ENCODE assay signal across 8 mouse cellular contexts in the genomic region with DNA sequence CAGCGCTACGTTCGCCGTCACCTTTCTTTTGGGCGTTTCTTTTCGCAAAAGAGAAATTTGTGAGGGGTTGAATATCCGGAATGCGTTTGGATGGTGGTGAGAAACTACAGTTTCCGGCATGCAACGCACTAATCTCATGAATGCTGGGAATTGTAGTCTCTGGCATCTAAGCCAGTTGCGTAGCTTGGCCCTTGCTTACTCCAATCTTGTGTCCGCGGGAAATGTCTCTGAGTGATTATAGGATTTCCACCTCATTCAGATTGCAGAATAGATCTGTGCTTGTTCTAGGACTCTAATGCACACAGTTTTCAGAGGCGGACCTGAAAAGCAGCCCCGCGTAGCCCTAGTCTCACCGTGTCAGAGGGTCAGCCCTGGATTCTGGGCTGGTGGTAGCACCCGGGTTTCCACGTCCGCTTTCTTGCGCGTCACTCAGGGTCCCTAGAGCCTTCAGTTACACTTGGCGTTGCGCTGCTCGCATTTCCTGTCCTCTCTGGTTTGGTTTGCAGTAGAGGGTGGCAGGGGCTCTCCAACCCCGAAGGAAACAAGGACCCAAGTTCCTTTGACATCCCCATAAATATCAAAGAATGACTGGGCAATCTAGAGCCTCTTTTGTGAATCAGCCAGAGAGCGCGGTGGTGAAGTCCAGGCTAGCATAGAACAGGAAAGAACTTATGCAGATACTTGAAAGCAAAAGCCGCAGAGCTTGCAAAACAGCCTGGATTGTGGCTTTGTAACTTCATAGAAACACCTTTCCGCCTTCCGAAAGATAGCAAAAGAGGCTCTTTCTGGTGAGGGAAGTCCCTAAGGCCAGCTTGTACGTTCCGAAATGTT. TPM values are rescaled to one million over a fixed set of nuclear protein-coding genes. Genes with fewer than 3 reads are reported as not detected.
A peak's percentile ranks its signal among the peaks of the same experiment; 100 is the strongest.
DNase-seq lines count a peak whose midpoint lies in the region; ATAC-seq and TF ChIP-seq lines count a peak whose summit lies in the region.

No protein-coding gene starts in this region.

- no peaks in the 10 kb centered on the region for H3K9me3 ChIP-seq in neural tube, embryonic 13.5 days

- DNase-seq in testis, postnatal 14 days (ENCODE audit: low spot score), result no peak
- DNase-seq in cerebellum, postnatal 4 days (ENCODE audit: low spot score in 2 of 2), result peak; percentile 33 to 60
- DNase-seq in gastrocnemius, postnatal 10 days, result peak; percentile 63
- peak; percentile 88 for DNase-seq in lung, adult 2 months
- peak; percentile 82 for DNase-seq in thymus, postnatal 25 days

- H3K9ac ChIP-seq in neural tube, embryonic 13.5 days, result peak overlapping the region; percentile 78

- H3K36me3 ChIP-seq in testis, adult 2 months (ENCODE audit: control insufficient read depth, insufficient read depth, low read length), result peaks cover 8% of the 10 kb centered on the region
- peaks cover 27% of the 10 kb centered on the region for H3K36me3 ChIP-seq in neural tube, embryonic 13.5 days

- H3K4me2 ChIP-seq in neural tube, embryonic 13.5 days, result peak overlapping the region; percentile 59

- ATAC-seq in inflammation-experienced regulatory T-cells, adult 6 months, result peak; percentile 67
- peak; percentile 92 for ATAC-seq in neural tube, embryonic 13.5 days (ENCODE audit: low read depth)

- peak; percentile 49; the same call in 1 of the 2 replicates for TF ChIP-seq POLR2A in testis, adult 2 months (IDR thresholded peaks at IDR 0.05; ENCODE audit: control insufficient read depth, low read depth, low read length)
- TF ChIP-seq POLR2A in lung, adult 2 months (IDR thresholded peaks at IDR 0.05; ENCODE audit: borderline replicate concordance, extremely low read depth, low read depth, low read length), result peak; percentile 86; the same call in 1 of the 2 replicates

- TF ChIP-seq CTCF in testis, adult 2 months (IDR thresholded peaks at IDR 0.05; ENCODE audit: control insufficient read depth, insufficient read depth, insufficient replicate concordance, low read depth, low read length), result no peak
- TF ChIP-seq CTCF in lung, adult 2 months (IDR thresholded peaks at IDR 0.05; ENCODE audit: insufficient read depth, low read length), result no peak

- H3K4me3 ChIP-seq in testis, adult 2 months (ENCODE audit: control insufficient read depth, low read depth, low read length), result peak overlapping the region; percentile 97
- H3K4me3 ChIP-seq in lung, adult 2 months (replicated peaks; ENCODE audit: extremely low read depth, low read depth, low read length), result peak overlapping the region; percentile 89
- peak overlapping the region; percentile 94 for H3K4me3 ChIP-seq in neural tube, embryonic 13.5 days

- H3K27ac ChIP-seq in testis, adult 2 months (ENCODE audit: control insufficient read depth, insufficient read depth, low read depth, low read length), result peak overlapping the region; percentile 95
- peak overlapping the region; percentile 95 for H3K27ac ChIP-seq in neural tube, embryonic 13.5 days (replicated peaks)

- WGBS in lung, adult 2 months, result 2% methylated on average over 33 of the region's 33 CpGs
- WGBS in neural tube, embryonic 13.5 days, result 5% methylated on average over 33 of the region's 33 CpGs

- no peaks in the 10 kb centered on the region for H3K4me1 ChIP-seq in testis, adult 2 months (ENCODE audit: control insufficient read depth, insufficient read depth, low read length)
- H3K4me1 ChIP-seq in lung, adult 2 months (ENCODE audit: control insufficient read depth, insufficient read depth, low read length), result peaks cover 15% of the 10 kb centered on the region
- peaks cover 40% of the 10 kb centered on the region for H3K4me1 ChIP-seq in neural tube, embryonic 13.5 days (replicated peaks)

- H3K27me3 ChIP-seq in testis, adult 2 months (ENCODE audit: control insufficient read depth, insufficient read depth, low read length), result no peaks in the 10 kb centered on the region
- H3K27me3 ChIP-seq in neural tube, embryonic 13.5 days, result no peaks in the 10 kb centered on the region

RNA-seq across cellular contexts. Expression of a gene that starts 0.5 kb away (rescaled TPM):
- 30.1 and 32.0 TPM in 2 replicates for polyA plus RNA-seq in testis, adult 2 months (2012; rRNA removed)
- total RNA-seq in gastrocnemius, postnatal 10 days (2021), result 1 to 10 TPM; 1.6 to 2.8 TPM
- 1 to 10 TPM in 1 of 3 experiments, under 1 TPM in 2; 0.39 to 1.7 (median 0.59) TPM for polyA plus RNA-seq in inflammation-experienced regulatory T-cells, adult 6 months (2017; shearing (Covaris generic))
- 0.80 and 1.4 TPM in 2 replicates for polyA plus RNA-seq in lung, adult 2 months (2012; rRNA removed)
- 2.4 and 2.8 TPM in 2 replicates for polyA plus RNA-seq in neural tube, embryonic 13.5 days (2015; fragmentation: Nextera tagmentation; extraction: Ambion mirVana)

RNA-seq across cellular contexts. Expression of a gene that starts 0.8 kb away (rescaled TPM):
- 107 and 172 TPM in 2 replicates for polyA plus RNA-seq in testis, adult 2 months (2012; rRNA removed)
- 100 to 1,000 TPM; 155 to 192 TPM for total RNA-seq in gastrocnemius, postnatal 10 days (2021)
- polyA plus RNA-seq in inflammation-experienced regulatory T-cells, adult 6 months (2017; shearing (Covaris generic)), result 100 to 1,000 TPM; 171 to 400 (median 186) TPM
- polyA plus RNA-seq in lung, adult 2 months (2012; rRNA removed), result 39.1 and 81.4 TPM in 2 replicates
- 363 and 418 TPM in 2 replicates for polyA plus RNA-seq in neural tube, embryonic 13.5 days (2015; fragmentation: Nextera tagmentation; extraction: Ambion mirVana)

RNA-seq across cellular contexts. Expression of a gene that starts 57.6 kb away (rescaled TPM):
- polyA plus RNA-seq in testis, adult 2 months (2012; rRNA removed), result not detected in 2 replicates
- total RNA-seq in gastrocnemius, postnatal 10 days (2021), result 10 to 100 TPM in 1 of 2 experiments, 1 to 10 TPM in 1; 6.6 to 10.8 TPM
- not detected for polyA plus RNA-seq in inflammation-experienced regulatory T-cells, adult 6 months (2017; shearing (Covaris generic))
- polyA plus RNA-seq in lung, adult 2 months (2012; rRNA removed), result not detected in 2 replicates
- polyA plus RNA-seq in neural tube, embryonic 13.5 days (2015; fragmentation: Nextera tagmentation; extraction: Ambion mirVana), result not detected in 2 replicates
